Mouse (Mus musculus) myocyte (in vitro differentiated cells): ENCODE measurements at regions not wholly inside any gene's neighbourhood (a gene's known extent, or its start where the extent isn't known, plus 50 kb on each side); places are given as distances from the start of the nearest gene placed in this dataset.

ENCODE experiments used
- H3K27me3 ChIP-seq: one replicate; pipeline ENCODE4 v1.6.1; 2011; ENCODE audit not compliant: control insufficient read depth, insufficient read depth, insufficient read length
- H3K36me3 ChIP-seq: one replicate; pipeline ENCODE4 v1.6.1; 2011; ENCODE audit not compliant: control insufficient read depth, insufficient read depth
- H3K4me2 ChIP-seq: one replicate; pipeline ENCODE4 v1.6.1; 2011; ENCODE audit warnings: low read depth, control low read depth
- H3K4me3 ChIP-seq: one replicate; pipeline ENCODE4 v1.5.1; 2011; ENCODE audit warnings: mild to moderate bottlenecking, control low read depth, moderate library complexity
- H3K79me2 ChIP-seq: one replicate; pipeline ENCODE4 v1.6.1; 2011; ENCODE audit not compliant: control insufficient read depth, insufficient read depth
- H3ac ChIP-seq: one replicate; pipeline ENCODE4 v1.6.1; 2011; ENCODE audit not compliant: control insufficient read depth, insufficient read length
- CEBPB ChIP-seq: IDR thresholded peaks from 2 replicates; pipeline ENCODE4 v1.6.1; 2011; ENCODE audit warnings: mild to moderate bottlenecking, moderate library complexity; ENCODE audit not compliant: poor library complexity, insufficient read depth, severe bottlenecking
- E2F4 ChIP-seq: IDR thresholded peaks from one replicate; pipeline ENCODE4 v1.6.1; 2011; ENCODE audit warnings: mild to moderate bottlenecking, control low read depth, moderate library complexity; ENCODE audit not compliant: insufficient read depth
- MAX ChIP-seq: IDR thresholded peaks from one replicate; pipeline ENCODE4 v1.6.1; 2011; ENCODE audit warnings: low read depth, mild to moderate bottlenecking, control low read depth
- MYOD1 ChIP-seq, 3 experiments: IDR thresholded peaks; one replicate each; pipeline ENCODE4 v1.6.1; 2011; ENCODE audit warnings: control low read depth in 2 of 3, low read depth in 2 of 3, mild to moderate bottlenecking in 2 of 3, moderate library complexity in 1 of 3; ENCODE audit not compliant: insufficient read length in 2 of 3, control insufficient read depth in 1 of 3
- MYOG ChIP-seq, 3 experiments: IDR thresholded peaks; one replicate each; pipeline ENCODE4 v1.6.1; 2011; ENCODE audit warnings: control low read depth in 2 of 3, low read depth in 2 of 3, mild to moderate bottlenecking in 2 of 3; ENCODE audit not compliant: insufficient read length in 2 of 3, control insufficient read depth in 1 of 3, insufficient read depth in 1 of 3
- POLR2A ChIP-seq: IDR thresholded peaks from one replicate; pipeline ENCODE4 v1.6.1; 2011; ENCODE audit warnings: low read depth, mild to moderate bottlenecking, control low read depth, moderate library complexity; ENCODE audit not compliant: insufficient read length
- POLR2AphosphoS2 ChIP-seq: IDR thresholded peaks from one replicate; pipeline ENCODE4 v1.6.1; 2011; ENCODE audit warnings: low read depth, control low read depth; ENCODE audit not compliant: insufficient read length
- REST ChIP-seq: IDR thresholded peaks from one replicate; pipeline ENCODE4 v1.6.1; 2011; ENCODE audit warnings: mild to moderate bottlenecking, control low read depth, moderate library complexity; ENCODE audit not compliant: insufficient read depth, insufficient read length
- SRF ChIP-seq: IDR thresholded peaks from one replicate; pipeline ENCODE4 v1.6.1; 2011; ENCODE audit warnings: low read depth; ENCODE audit not compliant: control insufficient read depth, insufficient read length
- TCF12 ChIP-seq: IDR thresholded peaks from one replicate; pipeline ENCODE4 v1.6.1; 2011; ENCODE audit warnings: mild to moderate bottlenecking, control low read depth; ENCODE audit not compliant: poor library complexity, insufficient read depth, severe bottlenecking
- TCF3 ChIP-seq: IDR thresholded peaks from one replicate; pipeline ENCODE4 v1.6.1; 2011; ENCODE audit warnings: low read depth, control low read depth; ENCODE audit not compliant: insufficient read length
- USF1 ChIP-seq: IDR thresholded peaks from one replicate; pipeline ENCODE4 v1.6.1; 2011; ENCODE audit warnings: low read depth, mild to moderate bottlenecking, control low read depth, moderate library complexity

DNA sequence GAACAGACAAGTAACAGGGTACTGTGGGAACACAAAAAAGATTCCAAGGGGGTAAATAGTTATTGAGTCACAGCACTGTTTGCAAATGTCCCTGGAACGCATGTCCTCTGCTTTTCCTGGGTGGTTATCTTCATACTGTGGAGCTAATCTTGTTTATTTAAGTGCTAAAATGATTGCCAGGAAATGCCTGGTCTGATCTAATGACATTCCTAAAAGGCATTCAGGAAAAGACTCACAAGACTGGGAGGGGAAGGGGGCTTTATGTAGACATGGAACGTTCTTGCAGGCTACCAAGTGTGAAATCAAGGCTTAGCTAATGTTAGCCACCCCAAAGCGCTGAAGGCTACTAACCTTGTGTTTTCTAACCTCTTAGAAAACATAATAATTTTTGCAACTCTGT is 287.0 kb upstream of the Ccdc54 start:
- no peaks in the 10 kb centered on the region for H3K36me3 ChIP-seq
- no peak overlapping the region for H3K4me3 ChIP-seq
- no peaks in the 10 kb centered on the region for H3K79me2 ChIP-seq
- H3K4me2 ChIP-seq: no peak overlapping the region
- H3K27me3 ChIP-seq: no peaks in the 10 kb centered on the region
- no peak overlapping the region for H3ac ChIP-seq
- TF ChIP-seq REST (no peak), POLR2AphosphoS2 (no peak), CEBPB (no peak), MYOD1 (IDR thresholded peaks at IDR 0.05; ENCODE audit: control insufficient read depth in 1 of 3, insufficient read length in 2 of 3, low read depth in 2 of 3) (no peak)

DNA sequence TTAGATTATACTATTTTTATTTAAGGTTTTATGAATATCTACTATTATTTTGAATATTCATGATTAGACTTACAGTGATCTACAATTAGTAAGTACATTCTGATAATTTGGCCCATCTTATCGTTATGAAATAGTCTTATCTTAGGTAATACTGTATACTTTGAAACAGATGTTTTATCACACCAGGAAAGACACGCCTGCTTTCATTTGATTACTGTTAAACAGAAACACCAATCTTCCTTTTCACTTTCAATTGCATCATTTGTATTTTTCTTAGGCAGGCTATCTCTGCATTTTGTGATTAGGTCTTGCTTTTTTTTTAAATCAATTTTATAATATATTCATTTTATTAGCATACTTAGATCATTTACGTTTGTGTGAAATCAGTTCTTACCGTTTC is 280.4 kb upstream of the Ccdc54 start:
- Histone ChIP-seq H3K4me3 (no peak overlapping the region), H3K79me2 (no peaks in the 10 kb centered on the region), H3ac (no peak overlapping the region), H3K36me3 (no peaks in the 10 kb centered on the region), H3K27me3 (no peaks in the 10 kb centered on the region), H3K4me2 (no peak overlapping the region)
- TF ChIP-seq MYOD1 (IDR thresholded peaks at IDR 0.05; ENCODE audit: control insufficient read depth in 1 of 3, insufficient read length in 2 of 3, low read depth in 2 of 3): no peak
- TF ChIP-seq E2F4: no peak
- no peak for TF ChIP-seq MAX
- TF ChIP-seq TCF12: no peak
- no peak for TF ChIP-seq USF1
- TF ChIP-seq TCF3: no peak
- no peak for TF ChIP-seq SRF
- TF ChIP-seq POLR2A: no peak

- TF ChIP-seq TCF12 (no peak), POLR2AphosphoS2 (no peak), MYOG (IDR thresholded peaks at IDR 0.05; ENCODE audit: control insufficient read depth in 1 of 3, insufficient read depth in 1 of 3, insufficient read length in 2 of 3, low read depth in 2 of 3) (no peak), TCF3 (no peak), REST (no peak), SRF (no peak), E2F4 (no peak), USF1 (no peak), MYOD1 (IDR thresholded peaks at IDR 0.05; ENCODE audit: control insufficient read depth in 1 of 3, insufficient read length in 2 of 3, low read depth in 2 of 3) (no peak), CEBPB (no peak), POLR2A (no peak), MAX (no peak)
- Histone ChIP-seq H3K79me2 (no peaks in the 10 kb centered on the region), H3K4me2 (no peak overlapping the region), H3K27me3 (no peaks in the 10 kb centered on the region), H3K36me3 (no peaks in the 10 kb centered on the region), H3K4me3 (no peak overlapping the region), H3ac (no peak overlapping the region)
Observed at GRCm38 (mm10) chr16:50863565-50863964, 272.6 kb upstream of the Ccdc54 start.

DNA sequence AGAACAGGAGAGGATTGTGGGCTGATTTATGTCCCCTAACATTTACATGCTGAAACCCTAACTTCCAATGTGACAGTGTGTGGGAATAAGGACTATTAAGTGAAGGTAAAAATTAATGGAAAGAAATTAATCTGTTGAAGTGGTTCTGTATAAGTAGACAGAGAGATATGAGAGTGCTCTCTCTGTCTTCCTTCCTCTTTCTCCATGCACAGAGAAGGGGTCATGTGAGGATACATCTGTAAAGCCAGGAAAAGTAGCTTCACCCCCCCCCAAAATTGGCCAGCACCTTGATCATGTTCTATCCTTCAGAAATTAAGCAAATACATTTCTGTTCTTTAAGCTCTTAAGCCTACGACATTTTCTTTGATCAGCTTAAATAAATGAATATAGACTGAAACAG is 268.6 kb upstream of the Ccdc54 start:
- TF ChIP-seq CEBPB (no peak), POLR2A (no peak), TCF12 (no peak), USF1 (no peak), TCF3 (no peak), POLR2AphosphoS2 (no peak), REST (no peak), MAX (no peak), MYOD1 (IDR thresholded peaks at IDR 0.05; ENCODE audit: control insufficient read depth in 1 of 3, insufficient read length in 2 of 3, low read depth in 2 of 3) (no peak), E2F4 (no peak), SRF (no peak), MYOG (IDR thresholded peaks at IDR 0.05; ENCODE audit: control insufficient read depth in 1 of 3, insufficient read depth in 1 of 3, insufficient read length in 2 of 3, low read depth in 2 of 3) (no peak)
- no peak overlapping the region for H3ac ChIP-seq
- no peak overlapping the region for H3K4me2 ChIP-seq
- H3K79me2 ChIP-seq: no peaks in the 10 kb centered on the region
- H3K4me3 ChIP-seq: no peak overlapping the region
- H3K36me3 ChIP-seq: no peaks in the 10 kb centered on the region
- H3K27me3 ChIP-seq: no peaks in the 10 kb centered on the region

GRCm38 (mm10) chr16:50852081-50852480 is 261.1 kb upstream of the Ccdc54 start:
- Histone ChIP-seq H3K79me2 (no peaks in the 10 kb centered on the region), H3K4me2 (no peak overlapping the region), H3ac (no peak overlapping the region), H3K4me3 (no peak overlapping the region), H3K27me3 (no peaks in the 10 kb centered on the region), H3K36me3 (no peaks in the 10 kb centered on the region)
- TF ChIP-seq MYOG (IDR thresholded peaks at IDR 0.05; ENCODE audit: control insufficient read depth in 1 of 3, insufficient read depth in 1 of 3, insufficient read length in 2 of 3, low read depth in 2 of 3) (no peak), MYOD1 (IDR thresholded peaks at IDR 0.05; ENCODE audit: control insufficient read depth in 1 of 3, insufficient read length in 2 of 3, low read depth in 2 of 3) (no peak), TCF3 (no peak)
